Comparison of ENCODE assay signal across 19 mouse cellular contexts in genomic region chr15:28227316-28227715, GRCm38 (mm10). TPM values are rescaled to one million over a fixed set of nuclear protein-coding genes. Genes with fewer than 3 reads are reported as not detected.
"Had no signal": no experiment of that assay in that cellular context is flagged by ENCODE, and none has a peak within 500 bp of the region (broad histone marks: within the 10 kb centered on the region; RNA-seq: fewer than 3 reads in every experiment).

No protein-coding gene starts in this region.

- H3K4me1 ChIP-seq: midbrain, embryonic 10.5 days; midbrain, embryonic 13.5 days; neural tube, embryonic 13.5 days; neural tube, embryonic 15.5 days had no signal

- H3K27ac ChIP-seq: midbrain, embryonic 10.5 days; midbrain, embryonic 13.5 days; neural tube, embryonic 13.5 days; neural tube, embryonic 15.5 days had no signal

- H3K36me3 ChIP-seq: midbrain, embryonic 10.5 days; midbrain, embryonic 13.5 days; neural tube, embryonic 13.5 days; neural tube, embryonic 15.5 days had no signal

- H3K9me3 ChIP-seq: midbrain, embryonic 10.5 days; midbrain, embryonic 13.5 days; neural tube, embryonic 13.5 days; neural tube, embryonic 15.5 days had no signal

- H3K4me3 ChIP-seq: midbrain, embryonic 10.5 days; midbrain, embryonic 13.5 days; myocyte; neural tube, embryonic 13.5 days; neural tube, embryonic 15.5 days had no signal

- H3K9ac ChIP-seq: lung, embryonic 14.5 days; midbrain, embryonic 13.5 days; neural tube, embryonic 13.5 days; neural tube, embryonic 15.5 days had no signal

- ATAC-seq: midbrain, embryonic 13.5 days; midbrain, embryonic 16.5 days had no signal

- H3K27me3 ChIP-seq: midbrain, embryonic 13.5 days; neural tube, embryonic 15.5 days had no signal

- H3K4me2 ChIP-seq: lung, embryonic 14.5 days; midbrain, embryonic 13.5 days; neural tube, embryonic 13.5 days; neural tube, embryonic 15.5 days had no signal

- DNase-seq: lung, adult 18-20 months; lung, embryonic 14.5 days; lung, postnatal 10 days; lung, postnatal 4 days; retina, postnatal 1 day; right cerebral cortex, adult 18-20 months; right cerebral cortex, postnatal 25 days; right cerebral cortex, postnatal 4 days; spleen, adult 18-20 months; thymus, adult 18-20 months; thymus, postnatal 14 days; thymus, postnatal 36 days had no signal

RNA-seq across cellular contexts. Expression of gene Dnah5, which starts 23.8 kb away (rescaled TPM):
- polyA plus RNA-seq: liver, embryonic 16.5 days had no signal
